Mouse (Mus musculus) forebrain, postnatal 0 days (tissue): ENCODE data around the gene Plcb2. TPM values are rescaled to one million over a fixed set of nuclear protein-coding genes. Genes with fewer than 3 reads are reported as not detected.
A peak's percentile ranks its signal among the peaks of the same experiment; 100 is the strongest.

Source experiments
- ATAC-seq: fragments of 200-750 bp; cut with Nextera tagmentation; 2 replicates; pipeline ENCODE4 v1.8.0; 2017; ENCODE audit warnings: mild to moderate bottlenecking, moderate library complexity
- DNase-seq: peaks from one replicate; pipeline ENCODE4 v3.0.0-alpha.2; 2015
- H3K27ac ChIP-seq: fragments of 300-500 bp; sonication (generic); 2 replicates; pipeline ENCODE4 v1.5.1; 2014; ENCODE audit warnings: low read depth, mild to moderate bottlenecking, antibody characterized with exemption, low read length, moderate library complexity, mixed read lengths
- H3K27me3 ChIP-seq: fragments of 300-500 bp; sonication (generic); 2 replicates; pipeline ENCODE4 v1.6.1; 2014; ENCODE audit warnings: mild to moderate bottlenecking, low read length, mixed read lengths; ENCODE audit not compliant: insufficient read depth
- H3K36me3 ChIP-seq: fragments of 300-500 bp; sonication (generic); 2 replicates; pipeline ENCODE4 v1.6.1; 2014; ENCODE audit warnings: mild to moderate bottlenecking, moderate library complexity; ENCODE audit not compliant: insufficient read depth
- H3K4me1 ChIP-seq: fragments of 300-500 bp; sonication (generic); 2 replicates; pipeline ENCODE4 v1.6.1; 2014; ENCODE audit warnings: antibody characterized with exemption; ENCODE audit not compliant: insufficient read depth
- H3K4me2 ChIP-seq: fragments of 300-500 bp; sonication (generic); 2 replicates; pipeline ENCODE4 v1.6.1; 2014; ENCODE audit warnings: low read depth, mild to moderate bottlenecking, moderate library complexity
- H3K4me3 ChIP-seq: fragments of 300-500 bp; sonication (generic); 2 replicates; pipeline ENCODE4 v1.5.1; 2014; ENCODE audit warnings: low read depth, low read length, mixed read lengths
- H3K9ac ChIP-seq: fragments of 300-500 bp; sonication (generic); 2 replicates; pipeline ENCODE4 v1.6.1; 2014; ENCODE audit warnings: mild to moderate bottlenecking
- H3K9me3 ChIP-seq: fragments of 300-500 bp; sonication (generic); 2 replicates; pipeline ENCODE4 v1.6.1; 2016; ENCODE audit warnings: low read length
- CTCF ChIP-seq: sonication (generic); IDR thresholded peaks from 2 replicates; pipeline ENCODE4 v1.5.1; 2016; ENCODE audit warnings: antibody characterized with exemption, control low read depth, low read depth
- WGBS: fragments of 180-500 bp; shearing (Covaris S2); extraction: QIAGEN DNeasy Blood & Tissue Kit; methylation state at CpG from one replicate; pipeline ENCODE4 v1.1.7; 2014; 5-methylcytosine and 5-hydroxymethylcytosine counted together
- polyA plus RNA-seq: library from polyadenylated mRNA; unstranded; fragments of >200 nt; fragmentation: Nextera tagmentation; extraction: Ambion mirVana; gene quantifications from 2 replicates; pipeline ENCODE4 v1.2.1, GENCODE M21; 2015
- total RNA-seq: library from RNA; depleted of rRNA; stranded (reverse); fragments of >200 nt; gene quantifications from 2 replicates; pipeline ENCODE4 v1.2.3, GENCODE M21; 2014

Gene Plcb2
- total and polyA plus RNA-seq, 2 experiments from 2014 or later: 0.52 to 1.1 TPM

GRCm38 (mm10) chr2:118703913-118704730 lies 24.1 kb downstream of the Plcb2 start, which contains the start of gene Ankrd63:
Gene Ankrd63, minus strand, starts transcription at chr2:118703963.
- peak within 1 kb of the TSS; percentile 41 for H3K9ac ChIP-seq
- no peaks in the 10 kb centered on the region for H3K9me3 ChIP-seq
- 1% methylated on average over 50 of the region's 50 CpGs for WGBS
- H3K4me2 ChIP-seq: peak within 1 kb of the TSS; percentile 68
- H3K4me3 ChIP-seq: peak within 1 kb of the TSS; percentile 40
- no peaks in the 10 kb centered on the region for H3K36me3 ChIP-seq
- TF ChIP-seq CTCF: no peak
- peak; percentile 50 for DNase-seq
- peaks cover 60% of the 10 kb centered on the region for H3K27me3 ChIP-seq
- H3K4me1 ChIP-seq: peaks cover 27% of the 10 kb centered on the region
- H3K27ac ChIP-seq: no peak within 1 kb of the TSS
- no peak for ATAC-seq

GRCm38 (mm10) chr2:118702883-118703761 lies 25.1 kb downstream of the Plcb2 start:
- H3K9me3 ChIP-seq: no peaks in the 10 kb centered on the region
- H3K9ac ChIP-seq: peak overlapping the region; percentile 41

GRCm38 (mm10) chr2:118701971-118702882 lies 26.0 kb downstream of the Plcb2 start:
- Histone ChIP-seq H3K36me3 (no peaks in the 10 kb centered on the region), H3K27ac (no peak overlapping the region), H3K4me1 (peaks cover 27% of the 10 kb centered on the region), H3K4me2 (peak overlapping the region; percentile 68), H3K9me3 (no peaks in the 10 kb centered on the region), H3K9ac (peak overlapping the region; percentile 41; the same call in 1 of the 2 replicates), H3K27me3 (peaks cover 60% of the 10 kb centered on the region), H3K4me3 (peak overlapping the region; percentile 40)
- 6% methylated on average over 51 of the region's 51 CpGs for WGBS
- ATAC-seq (no peak), DNase-seq (no peak)
- no peak for TF ChIP-seq CTCF

More at GRCm38 (mm10) chr2:118702883-118703761, 25.1 kb downstream of the Plcb2 start:
- WGBS: under 1% methylated on average over 93 of the region's 93 CpGs
- Histone ChIP-seq H3K27me3 (peaks cover 60% of the 10 kb centered on the region), H3K27ac (no peak overlapping the region), H3K4me3 (peak overlapping the region; percentile 40), H3K36me3 (no peaks in the 10 kb centered on the region), H3K4me1 (peaks cover 27% of the 10 kb centered on the region), H3K4me2 (peak overlapping the region; percentile 68)
- peak; percentile 34; the same call in 1 of the 2 replicates for TF ChIP-seq CTCF
- DNase-seq: peak; percentile 24
- ATAC-seq: no peak

- ATAC-seq: no peak
- H3K27ac ChIP-seq: no peak overlapping the region
- H3K4me1 ChIP-seq: peaks cover 23% of the 10 kb centered on the region
- H3K4me3 ChIP-seq: no peak overlapping the region
- peak overlapping the region; percentile 34; the same call in 1 of the 2 replicates for H3K4me2 ChIP-seq
- H3K9ac ChIP-seq: no peak overlapping the region
- H3K27me3 ChIP-seq: peaks cover 64% of the 10 kb centered on the region
- H3K9me3 ChIP-seq: no peaks in the 10 kb centered on the region
- no peak for TF ChIP-seq CTCF
- WGBS: 14% methylated on average over 5 of the region's 5 CpGs
- H3K36me3 ChIP-seq: peaks cover 9% of the 10 kb centered on the region; the same call in 1 of the 2 replicates
- peak; percentile 20 for DNase-seq
Observed at GRCm38 (mm10) chr2:118701161-118701560, 27.1 kb downstream of the Plcb2 start.

GRCm38 (mm10) chr2:118700179-118701062 lies 27.8 kb downstream of the Plcb2 start:
- Histone ChIP-seq H3K4me2 (peak overlapping the region; percentile 34), H3K27ac (no peak overlapping the region), H3K9ac (no peak overlapping the region), H3K9me3 (no peaks in the 10 kb centered on the region), H3K27me3 (peaks cover 63% of the 10 kb centered on the region), H3K4me1 (peaks cover 18% of the 10 kb centered on the region), H3K36me3 (peaks cover 12% of the 10 kb centered on the region; the same call in 1 of the 2 replicates), H3K4me3 (no peak overlapping the region)
- ATAC-seq (peak; percentile 23; the same call in 1 of the 2 replicates), DNase-seq (peak; percentile 81)
- WGBS: 2% methylated on average over 32 of the region's 32 CpGs
- peak; percentile 90 for TF ChIP-seq CTCF
